Mouse (Mus musculus) stomach, embryonic 16.5 days (tissue): ENCODE results near the gene Dchs1. TPM values are rescaled to one million over a fixed set of nuclear protein-coding genes. Genes with fewer than 3 reads are reported as not detected.
"Not testable (repeated sequence)": the region's sequence is repeated elsewhere in the genome, so short reads cannot be mapped to it uniquely, and the experiment has no call there.

Experiments
- ATAC-seq: fragments of 200-750 bp; cut with Nextera tagmentation; 2 replicates; pipeline ENCODE4 v1.8.0; 2017; ENCODE audit warnings: moderate number of reproducible peaks, moderate TSS enrichment; ENCODE audit not compliant: insufficient read depth, low FRiP score
- H3K27ac ChIP-seq: fragments of 300-500 bp; sonication (generic); 2 replicates; pipeline ENCODE4 v1.5.1; 2014; ENCODE audit warnings: low read length
- H3K27me3 ChIP-seq: fragments of 300-500 bp; sonication (generic); 2 replicates; pipeline ENCODE4 v1.6.1; 2014; ENCODE audit warnings: low read length, control low read depth, mixed read lengths; ENCODE audit not compliant: control insufficient read depth, insufficient read depth
- H3K36me3 ChIP-seq: fragments of 300-500 bp; sonication (generic); 2 replicates; pipeline ENCODE4 v1.6.1; 2014; ENCODE audit warnings: low read length; ENCODE audit not compliant: control insufficient read depth, insufficient read depth
- H3K4me1 ChIP-seq: fragments of 300-500 bp; sonication (generic); 2 replicates; pipeline ENCODE4 v1.6.1; 2014; ENCODE audit warnings: low read length, control low read depth, mixed read lengths; ENCODE audit not compliant: control insufficient read depth, insufficient read depth
- H3K4me2 ChIP-seq: fragments of 300-500 bp; sonication (generic); 2 replicates; pipeline ENCODE4 v1.6.1; 2014; ENCODE audit warnings: low read depth, low read length, mixed read lengths
- H3K4me3 ChIP-seq: fragments of 300-500 bp; sonication (generic); replicated peaks from 2 replicates; pipeline ENCODE4 v1.5.1; 2014; ENCODE audit warnings: mild to moderate bottlenecking, low read length
- H3K9ac ChIP-seq: fragments of 300-500 bp; sonication (generic); 2 replicates; pipeline ENCODE4 v1.6.1; 2014; ENCODE audit warnings: low read length
- H3K9me3 ChIP-seq: fragments of 300-500 bp; sonication (generic); replicated peaks from 2 replicates; pipeline ENCODE4 v1.6.1; 2016; ENCODE audit warnings: low read length, control low read depth; ENCODE audit not compliant: control insufficient read depth
- WGBS: fragments of 180-500 bp; shearing (Covaris S2); extraction: QIAGEN DNeasy Blood & Tissue Kit; methylation state at CpG from one replicate; pipeline ENCODE4 v1.1.7; 2014; 5-methylcytosine and 5-hydroxymethylcytosine counted together
- polyA plus RNA-seq: library from polyadenylated mRNA; unstranded; fragments of >200 nt; fragmentation: Nextera tagmentation; extraction: Ambion mirVana; gene quantifications from 2 replicates; pipeline ENCODE4 v1.2.1, GENCODE M21; 2015

Dchs1 gene
- polyA plus RNA-seq, 1 experiment from 2014 or later, result 7.7 TPM

- no peaks in the 10 kb centered on the region for H3K9me3 ChIP-seq
- H3K9ac ChIP-seq, result no peak overlapping the region
- ATAC-seq, result no peak
- peak overlapping the region; percentile 25 for H3K4me3 ChIP-seq
- 38% methylated on average over 51 of the region's 51 CpGs for WGBS
- no peaks in the 10 kb centered on the region for H3K27me3 ChIP-seq
- H3K36me3 ChIP-seq, result peaks cover 19% of the 10 kb centered on the region
- H3K4me1 ChIP-seq, result no peaks in the 10 kb centered on the region
- H3K27ac ChIP-seq, result no peak overlapping the region
- peak overlapping the region; percentile 56 for H3K4me2 ChIP-seq
Measured at GRCm38 (mm10) chr7:105761813-105762484, 25.5 kb downstream of the Dchs1 start.

DNA sequence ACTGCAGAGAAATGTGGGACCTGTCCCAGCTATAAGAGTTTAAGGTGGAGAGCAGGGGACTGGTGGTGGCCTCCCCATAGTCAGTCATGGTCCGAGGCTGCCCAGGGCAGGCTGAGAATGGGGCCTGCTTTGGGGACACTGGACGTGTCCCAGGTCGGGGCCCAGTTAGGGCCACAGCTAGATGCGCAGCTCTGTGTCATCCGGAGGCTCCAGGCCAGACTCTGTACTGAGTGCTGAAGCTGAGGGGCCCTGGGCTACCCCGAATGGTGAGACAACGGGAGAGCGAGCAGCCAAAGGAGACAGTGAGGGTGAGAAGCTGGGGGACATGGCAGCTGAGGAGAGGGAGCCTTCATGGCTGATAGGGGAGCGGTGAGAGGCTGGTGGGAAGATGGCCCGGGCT lies 34.2 kb downstream of the Dchs1 start:
- Histone ChIP-seq H3K9me3 (no peaks in the 10 kb centered on the region), H3K27ac (no peak overlapping the region), H3K4me1 (peaks cover 9% of the 10 kb centered on the region), H3K4me3 (no peak overlapping the region), H3K4me2 (no peak overlapping the region), H3K27me3 (no peaks in the 10 kb centered on the region), H3K36me3 (no peaks in the 10 kb centered on the region; the same call in 1 of the 2 replicates), H3K9ac (no peak overlapping the region)
- no peak for ATAC-seq
- 91% methylated on average over 10 of the region's 10 CpGs for WGBS

DNA sequence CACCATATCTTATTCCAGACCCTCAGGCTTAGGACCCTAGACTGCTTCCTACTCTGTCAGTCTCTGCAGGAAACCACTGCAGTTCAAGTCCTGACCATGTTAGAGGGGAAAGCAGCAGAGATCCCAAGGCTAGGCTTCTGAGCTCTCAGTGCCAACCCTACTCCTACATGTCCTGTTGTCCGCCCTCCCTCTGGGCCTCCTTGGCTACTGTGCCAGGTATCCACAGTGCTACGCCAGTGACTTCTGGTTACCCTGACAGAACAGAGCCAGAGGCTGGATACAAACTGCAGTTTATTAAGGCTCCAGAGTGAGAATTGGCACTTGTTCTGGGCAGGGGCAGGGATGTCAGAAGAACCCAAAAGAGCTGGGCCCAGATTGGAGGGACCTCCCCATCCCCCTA lies 34.7 kb downstream of the Dchs1 start:
- no peak overlapping the region for H3K4me3 ChIP-seq
- H3K9me3 ChIP-seq, result no peaks in the 10 kb centered on the region
- H3K9ac ChIP-seq, result no peak overlapping the region
- peaks cover 9% of the 10 kb centered on the region for H3K4me1 ChIP-seq
- no peak overlapping the region for H3K27ac ChIP-seq
- H3K27me3 ChIP-seq, result no peaks in the 10 kb centered on the region
- H3K36me3 ChIP-seq, result no peaks in the 10 kb centered on the region; the same call in 1 of the 2 replicates
- ATAC-seq, result no peak
- 89% methylated on average over 2 of the region's 2 CpGs for WGBS
- H3K4me2 ChIP-seq, result no peak overlapping the region

DNA sequence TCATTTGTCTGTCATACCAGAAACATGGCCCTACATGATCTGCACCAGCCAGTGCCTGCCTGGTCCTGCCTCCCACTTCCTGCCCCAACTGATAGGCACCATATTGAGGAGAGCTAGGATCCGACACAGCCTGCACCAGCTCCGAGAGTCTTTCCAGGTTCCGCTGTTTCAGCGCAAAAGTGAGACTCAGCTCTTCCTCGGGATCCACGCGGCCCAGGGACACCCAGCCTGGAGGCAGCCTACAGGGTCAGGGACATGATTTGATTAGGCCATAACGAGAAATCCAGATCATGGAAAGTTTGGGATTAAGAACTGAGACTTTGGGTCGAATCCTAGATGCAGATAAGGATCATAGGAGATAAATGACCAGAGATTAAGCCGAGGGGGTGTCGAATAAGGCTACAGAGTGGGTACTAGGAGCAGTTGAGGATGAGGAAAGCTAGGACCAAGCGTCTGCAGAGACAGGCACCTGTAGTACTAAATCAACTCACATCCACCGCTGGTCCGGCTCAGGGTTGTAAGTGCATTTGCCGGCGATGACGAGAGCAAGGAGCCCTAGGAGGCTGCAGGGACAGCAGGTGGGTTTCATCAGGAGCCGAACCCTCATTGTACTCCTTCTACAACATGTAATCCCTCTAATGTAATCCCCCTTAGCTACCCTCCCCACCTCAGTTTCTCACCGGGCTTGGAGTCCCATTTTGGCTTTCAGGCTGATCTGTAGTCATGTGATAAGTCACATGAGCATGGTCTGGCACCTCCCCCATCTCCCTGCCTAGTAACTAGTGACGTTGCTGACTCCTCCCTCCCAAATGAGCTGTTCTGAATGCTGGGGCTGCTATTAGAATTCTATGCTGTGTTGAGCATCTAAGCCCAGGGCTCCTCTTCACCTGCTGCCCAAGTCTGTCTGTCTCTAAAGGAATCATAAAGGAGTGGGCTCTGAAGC lies 35.7 kb downstream of the Dchs1 start, which contains the start of gene Tpp1:
Gene Tpp1 (minus strand): TSS at position 745 of the 943 bp plus-strand sequence.
- H3K4me2 ChIP-seq, result peak within 1 kb of the TSS; percentile 73
- peaks cover 9% of the 10 kb centered on the region for H3K4me1 ChIP-seq
- H3K4me3 ChIP-seq, result peak within 1 kb of the TSS; percentile 70
- peak within 1 kb of the TSS; percentile 51; the same call in 1 of the 2 replicates for H3K27ac ChIP-seq
- no peaks in the 10 kb centered on the region for H3K27me3 ChIP-seq
- H3K36me3 ChIP-seq, result no peaks in the 10 kb centered on the region; the same call in 1 of the 2 replicates
- peak within 1 kb of the TSS; percentile 83 for H3K9ac ChIP-seq
- H3K9me3 ChIP-seq, result no peaks in the 10 kb centered on the region
- ATAC-seq, result peak; percentile 93
- WGBS, result 17% methylated on average over 20 of the region's 20 CpGs

DNA sequence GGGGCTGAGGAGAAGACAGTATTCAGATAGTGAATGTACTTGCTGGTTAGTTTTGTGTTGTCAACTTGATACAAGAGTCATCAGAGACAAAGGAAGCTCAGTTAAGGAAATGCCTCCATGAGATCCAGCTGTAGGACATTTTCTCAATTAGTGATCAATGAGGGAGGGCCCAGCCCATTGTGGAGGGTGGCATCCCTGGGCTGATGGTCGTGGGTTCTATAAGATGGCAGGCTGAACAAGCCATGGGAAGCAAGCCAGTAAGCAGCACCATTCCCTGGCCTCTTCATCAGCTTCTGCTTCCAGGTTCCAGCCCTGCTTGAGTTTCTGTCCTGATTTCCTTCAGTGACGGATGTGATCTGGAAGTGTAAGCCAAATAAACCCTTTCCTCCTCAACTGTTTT lies 39.7 kb downstream of the Dchs1 start:
- no peak for ATAC-seq
- Histone ChIP-seq H3K4me2 (no peak overlapping the region), H3K4me1 (peaks cover 18% of the 10 kb centered on the region), H3K27ac (no peak overlapping the region), H3K27me3 (no peaks in the 10 kb centered on the region), H3K9ac (no peak overlapping the region), H3K4me3 (no peak overlapping the region), H3K9me3 (no peaks in the 10 kb centered on the region), H3K36me3 (no peaks in the 10 kb centered on the region; the same call in 1 of the 2 replicates)
- 76% methylated on average over 2 of the region's 2 CpGs for WGBS

DNA sequence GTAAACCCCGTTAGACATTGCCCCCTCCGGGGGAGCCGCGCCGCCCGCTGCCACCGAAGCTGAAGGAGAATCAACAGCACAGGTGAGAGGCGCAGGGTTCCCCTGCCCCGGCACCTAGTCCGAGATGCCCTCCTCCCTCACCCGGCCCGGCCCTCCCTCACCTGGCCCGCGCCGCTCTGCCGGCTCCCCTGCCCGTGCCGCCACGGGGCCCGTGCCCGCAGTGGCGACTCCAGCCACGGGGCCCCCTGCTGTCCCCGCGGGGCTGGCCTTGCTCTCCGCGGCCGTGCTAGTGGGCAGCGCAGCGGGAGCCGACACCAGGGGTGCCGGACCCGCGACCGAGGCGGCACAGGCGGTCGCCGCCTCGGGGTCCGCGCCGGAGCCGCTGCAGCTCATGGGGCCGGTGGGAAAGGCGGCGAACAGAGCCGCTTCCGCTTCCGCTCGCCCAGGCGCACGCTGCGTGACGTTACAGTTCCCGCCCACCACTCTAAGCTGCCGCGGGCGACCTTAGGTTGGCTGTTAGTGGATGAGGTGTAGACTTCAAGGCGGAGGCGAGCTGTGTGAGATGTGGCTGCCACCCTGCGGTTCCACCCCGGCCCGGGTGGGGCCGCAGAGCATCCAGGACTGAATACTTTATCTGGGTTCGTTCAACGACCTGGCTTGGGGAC lies 43.4 kb downstream of the Dchs1 start, which contains the start of gene Taf10:
Gene Taf10 (minus strand): TSS at position 436 of the 665 bp plus-strand sequence.
- Histone ChIP-seq H3K9ac (peak within 1 kb of the TSS; percentile 90), H3K27me3 (no peaks in the 10 kb centered on the region), H3K27ac (peak within 1 kb of the TSS; percentile 84), H3K4me3 (peak within 1 kb of the TSS; percentile 73), H3K4me1 (peaks cover 20% of the 10 kb centered on the region), H3K36me3 (peaks cover 14% of the 10 kb centered on the region), H3K9me3 (no peaks in the 10 kb centered on the region), H3K4me2 (peak within 1 kb of the TSS; percentile 72)
- peak; percentile 96 for ATAC-seq
- WGBS, result under 1% methylated on average over 54 of the region's 67 CpGs

DNA sequence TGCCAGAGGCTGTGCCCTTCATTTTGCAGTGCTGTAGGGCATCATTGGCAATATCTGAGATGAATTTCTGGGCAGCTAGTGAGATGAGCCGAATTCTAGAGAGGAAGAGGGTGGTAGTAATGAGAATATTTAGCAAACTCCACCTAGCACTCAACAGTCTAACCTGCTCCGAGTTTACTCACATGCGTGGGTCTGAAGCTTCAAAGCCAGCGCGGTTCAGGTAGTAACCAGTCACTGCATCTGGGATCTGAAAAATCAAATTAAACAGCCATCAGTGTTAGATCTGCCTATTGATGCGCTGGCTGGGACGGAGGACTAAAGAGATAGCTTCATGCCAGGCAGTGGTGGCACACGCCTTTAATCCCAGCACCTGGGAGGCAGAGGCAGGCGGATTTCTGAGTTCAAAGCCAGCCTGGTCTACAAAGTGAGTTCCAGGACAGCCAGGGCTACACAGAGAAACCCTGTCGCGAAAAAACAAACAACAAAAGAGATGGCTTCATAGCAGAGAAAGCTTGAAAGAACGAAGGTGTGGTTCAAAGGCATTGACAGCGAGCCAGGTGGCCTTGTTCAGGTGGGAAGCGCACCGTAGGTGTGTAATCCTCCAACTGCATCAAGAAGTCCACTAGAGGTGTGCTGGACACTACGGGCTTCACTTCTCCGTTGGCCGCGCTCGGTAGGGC lies 44.1 kb downstream of the Dchs1 start:
- ATAC-seq, result peak; percentile 1; the same call in 1 of the 2 replicates
- H3K36me3 ChIP-seq, result peaks cover 14% of the 10 kb centered on the region
- peaks cover 24% of the 10 kb centered on the region for H3K4me1 ChIP-seq
- not testable (repeated sequence) for H3K9me3 ChIP-seq, H3K27me3 ChIP-seq
- peak overlapping the region; percentile 84; the same call in 1 of the 2 replicates for H3K27ac ChIP-seq
- peak overlapping the region; percentile 73 for H3K4me3 ChIP-seq
- H3K9ac ChIP-seq, result peak overlapping the region; percentile 90
- WGBS, result 31% methylated on average over 20 of the region's 20 CpGs
- peak overlapping the region; percentile 72 for H3K4me2 ChIP-seq

DNA sequence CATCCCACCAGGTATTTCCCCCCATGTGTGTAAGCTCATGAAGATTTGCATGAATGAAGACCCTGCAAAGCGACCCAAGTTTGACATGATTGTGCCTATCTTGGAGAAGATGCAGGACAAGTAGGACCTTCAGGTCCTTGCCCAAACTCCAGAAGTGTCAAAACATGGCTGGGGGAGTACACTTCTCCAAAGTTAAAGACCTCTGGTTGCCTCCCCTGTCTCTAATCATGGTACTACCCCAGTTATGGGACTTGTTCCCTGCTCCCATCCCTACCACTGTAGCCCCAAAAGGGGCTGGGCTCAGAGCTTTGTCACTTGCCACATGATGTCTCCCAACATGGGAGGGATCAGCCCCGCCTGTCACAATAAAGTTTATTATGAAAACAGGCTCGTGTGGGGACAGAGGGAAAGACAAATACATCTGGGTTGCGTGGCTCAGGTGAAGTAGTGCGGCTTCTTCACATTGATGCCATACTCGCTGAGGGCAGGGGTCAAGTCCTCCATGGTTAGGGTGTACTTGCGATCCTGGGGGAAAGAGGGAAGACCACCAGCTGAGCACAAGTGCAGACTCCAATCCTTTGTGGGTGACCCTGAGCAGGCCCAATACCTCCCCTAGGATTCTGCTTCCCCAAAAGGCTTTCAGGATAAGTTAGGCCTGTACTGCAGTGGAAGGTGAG lies 44.8 kb downstream of the Dchs1 start:
- H3K27me3 ChIP-seq, H3K9ac ChIP-seq, H3K9me3 ChIP-seq, ATAC-seq, H3K27ac ChIP-seq: not testable (repeated sequence)
- WGBS, result 83% methylated on average over 7 of the region's 7 CpGs
- Histone ChIP-seq H3K4me2 (peak overlapping the region; percentile 72; the same call in 1 of the 2 replicates), H3K4me3 (peak overlapping the region; percentile 73), H3K4me1 (peaks cover 27% of the 10 kb centered on the region), H3K36me3 (peaks cover 14% of the 10 kb centered on the region)
